Mouse (Mus musculus): ENCODE data around the gene Mamdc4. TPM values are rescaled to one million over a fixed set of nuclear protein-coding genes. Genes with fewer than 3 reads are reported as not detected.
"Not testable (repeated sequence)": the region's sequence is repeated elsewhere in the genome, so short reads cannot be mapped to it uniquely, and the experiment has no call there.

The Mamdc4 gene
- polyA plus RNA-seq, 1 experiment from 2014 or later = 1.5 TPM

GRCm38 (mm10) chr2:25560551-25560950 lies 14.1 kb downstream of the Mamdc4 start:
- H3K27me3 ChIP-seq (ENCODE audit: control insufficient read depth, insufficient read depth, low read length) = no peaks in the 10 kb centered on the region
- H3K9ac ChIP-seq (ENCODE audit: low read length) = no peak overlapping the region
- H3K4me3 ChIP-seq (ENCODE audit: low read depth, low read length) = no peak overlapping the region
- H3K27ac ChIP-seq (ENCODE audit: low read depth, low read length) = no peak overlapping the region
- ATAC-seq (ENCODE audit: insufficient read depth, low FRiP score, low TSS enrichment) = no peak
- no peak overlapping the region for H3K4me2 ChIP-seq (ENCODE audit: low read depth)
- peaks cover 15% of the 10 kb centered on the region for H3K4me1 ChIP-seq (ENCODE audit: control insufficient read depth, insufficient read depth, low read length)
- 92% methylated on average over 8 of the region's 8 CpGs for WGBS
- peaks cover 22% of the 10 kb centered on the region for H3K36me3 ChIP-seq (ENCODE audit: control insufficient read depth, insufficient read depth, low read length)
- no peak for DNase-seq (ENCODE audit: low spot score)
- H3K9me3 ChIP-seq (ENCODE audit: control insufficient read depth, low read length) = no peaks in the 10 kb centered on the region

DNA sequence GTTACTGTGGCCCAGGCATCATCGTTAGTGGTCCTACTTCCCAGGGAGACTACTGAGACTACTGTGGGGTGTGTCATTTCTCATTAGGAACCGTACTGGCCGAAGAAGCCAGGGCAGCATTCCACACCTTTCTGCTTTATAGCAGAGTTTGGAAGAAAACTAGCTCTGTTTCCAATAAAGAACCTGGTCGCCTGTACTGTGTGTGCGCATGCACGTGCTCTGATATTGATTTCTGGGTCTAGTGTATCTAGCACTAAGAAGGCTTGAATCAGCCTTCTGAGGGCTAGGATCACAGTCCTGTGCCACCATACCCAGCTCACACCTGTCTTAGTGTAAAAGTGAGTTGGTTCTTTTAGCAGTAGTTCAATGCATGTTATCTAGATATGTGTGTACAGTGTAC lies 15.9 kb downstream of the Mamdc4 start:
- Histone ChIP-seq H3K27me3 (ENCODE audit: control insufficient read depth, insufficient read depth, low read length) (no peaks in the 10 kb centered on the region), H3K4me3 (ENCODE audit: low read depth, low read length) (peak overlapping the region; percentile 95), H3K36me3 (ENCODE audit: control insufficient read depth, insufficient read depth, low read length) (peaks cover 17% of the 10 kb centered on the region), H3K9me3 (ENCODE audit: control insufficient read depth, low read length) (no peaks in the 10 kb centered on the region), H3K27ac (ENCODE audit: low read depth, low read length) (no peak overlapping the region), H3K4me1 (ENCODE audit: control insufficient read depth, insufficient read depth, low read length) (peaks cover 15% of the 10 kb centered on the region), H3K4me2 (ENCODE audit: low read depth) (peak overlapping the region; percentile 72), H3K9ac (ENCODE audit: low read length) (peak overlapping the region; percentile 94; the same call in 1 of the 2 replicates)
- 82% methylated on average over 6 of the region's 6 CpGs for WGBS
- DNase-seq (ENCODE audit: low spot score) = no peak
- no peak for ATAC-seq (ENCODE audit: insufficient read depth, low FRiP score, low TSS enrichment)

DNA sequence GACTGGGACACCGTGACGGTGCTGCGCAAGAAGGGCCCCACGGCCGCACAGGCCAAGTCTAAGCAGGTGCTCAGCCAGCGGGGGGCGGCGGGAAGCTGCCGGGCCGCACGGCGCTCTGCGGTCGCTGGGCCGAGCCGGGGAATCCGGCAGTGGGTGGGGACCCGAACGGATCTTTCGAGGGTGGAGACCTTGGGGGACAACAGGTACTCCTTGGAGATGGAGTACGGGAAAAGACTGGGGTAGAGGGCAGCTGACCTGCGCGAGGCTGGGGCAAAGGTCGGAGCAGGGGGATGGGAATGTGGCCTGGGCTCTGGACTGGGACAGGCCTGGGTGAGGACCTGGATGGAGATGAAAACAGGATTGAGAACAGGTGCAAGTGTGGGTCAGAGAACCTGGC lies 16.7 kb downstream of the Mamdc4 start:
- Histone ChIP-seq H3K9ac (ENCODE audit: low read length) (peak overlapping the region; percentile 94), H3K36me3 (ENCODE audit: control insufficient read depth, insufficient read depth, low read length) (peaks cover 11% of the 10 kb centered on the region), H3K27me3 (ENCODE audit: control insufficient read depth, insufficient read depth, low read length) (no peaks in the 10 kb centered on the region), H3K4me3 (ENCODE audit: low read depth, low read length) (peak overlapping the region; percentile 95), H3K4me2 (ENCODE audit: low read depth) (peak overlapping the region; percentile 72), H3K9me3 (ENCODE audit: control insufficient read depth, low read length) (no peaks in the 10 kb centered on the region), H3K27ac (ENCODE audit: low read depth, low read length) (peak overlapping the region; percentile 21; the same call in 1 of the 2 replicates), H3K4me1 (ENCODE audit: control insufficient read depth, insufficient read depth, low read length) (peaks cover 15% of the 10 kb centered on the region)
- peak; percentile 32 for ATAC-seq (ENCODE audit: insufficient read depth, low FRiP score, low TSS enrichment)
- 0% methylated on average over 24 of the region's 24 CpGs for WGBS
- DNase-seq (ENCODE audit: low spot score) = no peak

DNA sequence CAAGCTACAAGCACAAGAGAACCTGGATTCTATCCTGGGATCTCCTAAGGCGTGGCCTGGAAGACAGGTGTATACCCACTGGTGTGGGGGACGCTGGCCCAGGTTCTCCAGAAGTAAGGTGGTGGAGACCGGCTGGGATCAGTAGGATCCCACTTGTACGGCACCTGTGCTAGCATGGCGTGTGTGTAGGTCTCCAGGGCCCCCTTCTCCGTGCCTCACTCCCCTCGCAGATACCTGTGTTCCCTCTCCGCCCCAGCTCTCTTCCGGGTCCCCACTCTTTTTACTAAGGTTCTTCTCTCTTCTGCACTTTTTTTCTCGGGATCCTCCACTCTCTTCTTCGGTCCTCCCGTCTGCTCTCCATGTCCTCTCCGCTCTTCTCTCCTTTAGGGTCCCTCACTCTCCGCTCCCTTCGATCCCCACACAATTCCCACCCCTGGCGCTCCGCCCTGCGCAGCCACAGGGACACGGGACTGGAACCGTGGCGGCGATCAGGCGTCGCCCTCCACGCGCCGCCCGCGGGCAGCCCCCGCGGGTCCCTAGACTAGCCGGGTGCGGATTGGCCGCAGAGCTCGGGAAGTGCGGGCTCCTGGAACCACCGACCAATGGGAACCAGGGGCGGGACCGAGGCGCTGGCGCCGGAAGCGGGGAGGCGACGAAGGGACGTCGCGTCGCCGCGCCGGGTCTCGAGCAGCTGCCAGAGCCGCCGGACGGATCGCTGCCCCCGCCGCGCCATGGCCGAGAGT lies 17.3 kb downstream of the Mamdc4 start, which contains the start of gene Edf1:
Gene Edf1 (plus strand): TSS at position 627 of the 743 bp plus-strand sequence.
- Histone ChIP-seq H3K27me3 (ENCODE audit: control insufficient read depth, insufficient read depth, low read length) (no peaks in the 10 kb centered on the region), H3K4me2 (ENCODE audit: low read depth) (peak within 1 kb of the TSS; percentile 72), H3K4me3 (ENCODE audit: low read depth, low read length) (peak within 1 kb of the TSS; percentile 95), H3K27ac (ENCODE audit: low read depth, low read length) (peak within 1 kb of the TSS; percentile 21; the same call in 1 of the 2 replicates), H3K9me3 (ENCODE audit: control insufficient read depth, low read length) (no peaks in the 10 kb centered on the region), H3K4me1 (ENCODE audit: control insufficient read depth, insufficient read depth, low read length) (peaks cover 15% of the 10 kb centered on the region), H3K36me3 (ENCODE audit: control insufficient read depth, insufficient read depth, low read length) (peaks cover 10% of the 10 kb centered on the region), H3K9ac (ENCODE audit: low read length) (peak within 1 kb of the TSS; percentile 94)
- DNase-seq (ENCODE audit: low spot score) (peak; percentile 94), ATAC-seq (ENCODE audit: insufficient read depth, low FRiP score, low TSS enrichment) (peak; percentile 98)
- under 1% methylated on average over 57 of the region's 61 CpGs for WGBS

- Histone ChIP-seq H3K27ac (ENCODE audit: low read depth, low read length) (no peak overlapping the region), H3K4me2 (ENCODE audit: low read depth) (no peak overlapping the region), H3K9me3 (ENCODE audit: control insufficient read depth, low read length) (no peaks in the 10 kb centered on the region), H3K27me3 (ENCODE audit: control insufficient read depth, insufficient read depth, low read length) (no peaks in the 10 kb centered on the region), H3K9ac (ENCODE audit: low read length) (no peak overlapping the region), H3K36me3 (ENCODE audit: control insufficient read depth, insufficient read depth, low read length) (0 out of 2 replicates have a peak, but pooled peaks cover 3% of the 10 kb centered on the region), H3K4me1 (ENCODE audit: control insufficient read depth, insufficient read depth, low read length) (peaks cover 15% of the 10 kb centered on the region), H3K4me3 (ENCODE audit: low read depth, low read length) (no peak overlapping the region)
- no peak for ATAC-seq (ENCODE audit: insufficient read depth, low FRiP score, low TSS enrichment)
- 70% methylated on average over 1 of the region's 1 CpGs for WGBS
- no peak for DNase-seq (ENCODE audit: low spot score)
Observed at GRCm38 (mm10) chr2:25556296-25556695, 18.3 kb downstream of the Mamdc4 start.

GRCm38 (mm10) chr2:25555479-25555878 lies 19.2 kb downstream of the Mamdc4 start:
- not testable (repeated sequence) for H3K9me3 ChIP-seq (ENCODE audit: control insufficient read depth, low read length); H3K4me3 ChIP-seq (ENCODE audit: low read depth, low read length); H3K9ac ChIP-seq (ENCODE audit: low read length); DNase-seq (ENCODE audit: low spot score); H3K27ac ChIP-seq (ENCODE audit: low read depth, low read length); H3K4me2 ChIP-seq (ENCODE audit: low read depth); ATAC-seq (ENCODE audit: insufficient read depth, low FRiP score, low TSS enrichment); H3K36me3 ChIP-seq (ENCODE audit: control insufficient read depth, insufficient read depth, low read length); H3K27me3 ChIP-seq (ENCODE audit: control insufficient read depth, insufficient read depth, low read length)
- H3K4me1 ChIP-seq (ENCODE audit: control insufficient read depth, insufficient read depth, low read length) = peaks cover 15% of the 10 kb centered on the region
- WGBS = 60% methylated on average over 2 of the region's 2 CpGs

DNA sequence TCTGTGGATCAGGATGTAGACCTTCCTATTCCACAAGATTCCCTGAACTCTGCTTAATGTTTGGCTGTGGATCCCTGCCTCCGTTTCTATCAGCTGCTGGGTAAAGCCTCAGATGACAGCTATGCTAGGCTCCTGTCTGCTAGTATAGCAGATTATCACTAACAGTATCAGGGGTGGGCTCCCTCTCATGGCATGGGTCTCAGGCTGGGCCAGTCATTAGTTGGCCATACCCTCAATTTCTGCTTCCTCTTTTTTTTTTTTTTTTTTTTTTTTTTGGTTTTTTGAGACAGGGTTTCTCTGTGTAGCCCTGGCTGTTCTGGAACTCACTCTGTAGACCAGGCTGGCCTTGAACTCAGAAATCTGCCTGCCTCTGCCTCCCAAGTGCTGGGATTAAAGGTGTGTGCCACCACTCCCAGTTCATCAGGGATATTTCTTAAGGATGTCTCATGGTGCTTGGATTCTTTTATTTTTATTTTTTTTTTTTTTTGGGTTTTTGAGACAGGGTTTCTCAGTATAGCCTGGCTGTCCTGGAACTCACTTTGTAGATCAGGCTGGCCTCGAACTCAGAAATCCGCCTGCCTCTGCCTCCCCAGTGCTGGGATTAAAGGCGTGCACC lies 21.4 kb downstream of the Mamdc4 start:
- not testable (repeated sequence) for H3K4me3 ChIP-seq (ENCODE audit: low read depth, low read length); ATAC-seq (ENCODE audit: insufficient read depth, low FRiP score, low TSS enrichment); H3K27ac ChIP-seq (ENCODE audit: low read depth, low read length); DNase-seq (ENCODE audit: low spot score); H3K36me3 ChIP-seq (ENCODE audit: control insufficient read depth, insufficient read depth, low read length); H3K4me2 ChIP-seq (ENCODE audit: low read depth); H3K4me1 ChIP-seq (ENCODE audit: control insufficient read depth, insufficient read depth, low read length); H3K9ac ChIP-seq (ENCODE audit: low read length); H3K9me3 ChIP-seq (ENCODE audit: control insufficient read depth, low read length); H3K27me3 ChIP-seq (ENCODE audit: control insufficient read depth, insufficient read depth, low read length)
- WGBS = 88% methylated on average over 4 of the region's 4 CpGs

GRCm38 (mm10) chr2:25551186-25551585 lies 23.5 kb downstream of the Mamdc4 start:
- Histone ChIP-seq H3K9ac (ENCODE audit: low read length) (no peak overlapping the region), H3K27me3 (ENCODE audit: control insufficient read depth, insufficient read depth, low read length) (no peaks in the 10 kb centered on the region), H3K4me3 (ENCODE audit: low read depth, low read length) (no peak overlapping the region), H3K4me2 (ENCODE audit: low read depth) (no peak overlapping the region), H3K27ac (ENCODE audit: low read depth, low read length) (no peak overlapping the region), H3K36me3 (ENCODE audit: control insufficient read depth, insufficient read depth, low read length) (no peaks in the 10 kb centered on the region), H3K9me3 (ENCODE audit: control insufficient read depth, low read length) (no peaks in the 10 kb centered on the region), H3K4me1 (ENCODE audit: control insufficient read depth, insufficient read depth, low read length) (no peaks in the 10 kb centered on the region; the same call in 1 of the 2 replicates)
- DNase-seq (ENCODE audit: low spot score) (peak; percentile 48), ATAC-seq (ENCODE audit: insufficient read depth, low FRiP score, low TSS enrichment) (no peak)
- WGBS = 42% methylated on average over 5 of the region's 5 CpGs
